Mouse (Mus musculus) kidney, adult 8-10 months (tissue): ENCODE results near the gene Elane.

Source experiments
- DNase-seq, 2 experiments: peaks; one replicate each; pipeline ENCODE4 v3.0.0; 2022

Elane gene

DNA sequence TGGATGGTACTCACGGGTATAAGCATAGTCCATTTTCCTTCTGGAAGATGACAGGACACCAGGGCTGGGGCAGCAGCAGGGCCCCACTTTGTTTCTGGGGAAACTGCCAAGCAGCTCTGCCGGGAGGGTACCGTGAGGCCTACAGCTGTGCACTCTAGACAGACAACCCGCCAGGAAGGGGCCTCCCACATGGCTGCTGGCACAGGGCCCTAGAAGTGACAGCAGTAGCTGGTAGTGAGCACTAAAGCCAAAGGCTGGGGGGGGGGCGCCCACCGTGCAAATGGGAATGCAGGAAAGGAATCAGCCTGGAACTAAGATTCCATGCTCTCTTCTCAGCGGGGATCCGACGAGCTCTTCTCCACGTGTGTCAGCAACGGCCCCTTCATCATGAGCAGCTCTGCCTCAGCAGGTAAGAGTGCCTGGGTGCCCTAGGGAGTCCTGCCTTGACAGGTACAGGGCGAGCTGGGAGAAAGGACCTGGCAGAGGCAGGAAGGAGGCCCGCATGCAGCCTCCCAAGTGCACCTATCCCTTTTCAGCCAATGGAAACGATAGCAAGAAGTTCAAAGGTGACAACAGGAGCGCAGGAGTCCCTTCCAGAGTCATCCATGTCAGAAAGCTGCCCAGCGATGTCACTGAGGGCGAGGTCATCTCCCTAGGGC, 27.5 kb upstream of the Elane start:
- peak in 1 of 2 experiments; percentile 67 for DNase-seq

DNA sequence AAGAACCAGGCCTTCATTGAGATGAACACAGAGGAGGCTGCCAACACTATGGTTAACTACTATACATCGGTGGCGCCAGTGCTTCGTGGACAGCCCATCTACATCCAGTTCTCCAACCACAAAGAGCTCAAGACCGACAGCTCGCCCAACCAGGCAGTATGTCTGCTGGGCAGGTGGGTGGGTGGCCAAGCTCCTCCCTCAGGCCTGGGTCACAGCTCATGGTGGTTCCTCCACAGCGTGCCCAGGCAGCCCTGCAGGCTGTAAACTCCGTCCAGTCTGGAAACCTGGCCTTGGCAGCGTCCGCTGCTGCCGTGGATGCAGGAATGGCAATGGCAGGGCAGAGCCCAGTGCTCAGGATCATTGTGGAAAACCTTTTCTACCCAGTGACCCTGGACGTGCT, 26.9 kb upstream of the Elane start:
- no peak for DNase-seq

DNA sequence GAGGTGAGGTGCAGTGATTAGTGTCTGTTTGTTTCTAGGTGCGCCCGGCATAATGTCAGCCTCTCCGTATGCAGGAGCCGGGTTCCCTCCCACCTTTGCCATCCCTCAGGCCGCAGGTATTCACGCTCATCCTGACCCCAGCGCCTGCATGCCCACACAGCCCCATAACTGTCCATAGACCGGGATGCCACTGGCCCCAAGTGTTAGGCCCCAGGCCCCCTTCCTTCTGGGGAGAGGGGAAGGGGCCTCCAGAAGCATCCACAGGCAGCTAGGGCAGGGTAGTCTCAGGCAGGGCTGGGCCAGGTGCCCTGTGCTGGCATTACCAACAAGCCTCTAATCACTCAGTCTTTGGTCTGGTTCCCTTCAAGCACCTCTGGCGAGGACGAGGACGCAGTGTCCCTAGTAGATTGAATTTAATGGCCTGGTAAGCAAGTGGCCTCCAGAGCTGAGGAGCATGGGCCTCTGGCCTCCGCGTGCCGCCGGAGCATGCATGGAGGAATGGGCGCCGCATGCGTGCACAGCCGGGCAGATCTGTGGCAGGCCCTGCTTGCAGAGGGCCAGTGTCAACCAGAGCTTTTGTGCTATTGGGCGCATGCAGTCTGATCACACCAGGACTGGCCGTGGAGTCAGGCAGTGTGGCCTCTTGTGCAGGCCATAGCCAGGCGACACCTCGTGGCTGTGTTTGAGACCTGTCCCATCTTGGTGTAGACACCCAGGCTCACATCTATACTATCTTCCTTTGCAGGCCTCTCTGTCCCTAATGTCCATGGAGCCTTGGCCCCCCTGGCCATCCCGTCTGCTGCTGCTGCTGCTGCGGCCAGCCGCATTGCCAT, 25.8 kb upstream of the Elane start:
- DNase-seq: no peak

DNA sequence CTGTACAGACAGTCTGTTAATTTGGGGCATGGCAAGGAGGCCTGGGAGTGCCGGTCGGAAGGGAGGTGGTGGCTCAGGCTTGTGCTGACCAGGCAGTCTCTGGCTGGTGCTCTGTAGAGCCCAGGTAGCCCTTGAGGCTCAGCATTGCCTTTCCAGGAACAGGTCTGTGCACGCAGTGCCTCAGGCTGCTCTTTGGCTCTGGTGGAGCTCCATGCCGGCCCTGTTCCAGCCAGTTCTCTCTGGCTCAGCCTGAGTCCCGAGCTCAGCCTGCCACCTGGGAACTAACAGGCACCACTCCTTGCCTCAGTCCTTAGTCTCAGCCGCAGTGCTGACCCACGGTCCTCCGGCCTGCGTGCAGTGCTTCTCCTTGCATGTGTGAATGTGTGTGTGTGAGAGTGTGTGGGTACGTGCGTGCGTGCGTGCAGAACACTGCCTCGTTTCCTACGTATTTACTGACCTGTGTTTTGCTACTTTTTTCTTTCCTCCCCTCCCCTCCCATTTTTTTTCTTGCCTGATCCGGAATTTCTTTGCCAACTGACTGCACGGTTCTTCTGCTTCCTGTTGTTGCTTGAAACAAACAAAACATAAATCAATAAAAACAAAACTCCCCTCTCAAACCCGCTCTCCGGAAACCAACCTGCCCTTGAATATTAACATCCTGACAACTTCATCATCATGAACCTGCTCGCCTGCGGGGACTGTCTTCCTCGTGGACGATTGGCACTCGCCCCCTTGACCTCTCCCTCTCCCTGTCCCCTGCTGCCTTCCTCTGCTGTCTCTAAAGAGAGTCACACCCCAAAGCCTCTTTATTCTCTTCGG, 24.6 kb upstream of the Elane start:
- peak; percentile 74 to 80 for DNase-seq

DNA sequence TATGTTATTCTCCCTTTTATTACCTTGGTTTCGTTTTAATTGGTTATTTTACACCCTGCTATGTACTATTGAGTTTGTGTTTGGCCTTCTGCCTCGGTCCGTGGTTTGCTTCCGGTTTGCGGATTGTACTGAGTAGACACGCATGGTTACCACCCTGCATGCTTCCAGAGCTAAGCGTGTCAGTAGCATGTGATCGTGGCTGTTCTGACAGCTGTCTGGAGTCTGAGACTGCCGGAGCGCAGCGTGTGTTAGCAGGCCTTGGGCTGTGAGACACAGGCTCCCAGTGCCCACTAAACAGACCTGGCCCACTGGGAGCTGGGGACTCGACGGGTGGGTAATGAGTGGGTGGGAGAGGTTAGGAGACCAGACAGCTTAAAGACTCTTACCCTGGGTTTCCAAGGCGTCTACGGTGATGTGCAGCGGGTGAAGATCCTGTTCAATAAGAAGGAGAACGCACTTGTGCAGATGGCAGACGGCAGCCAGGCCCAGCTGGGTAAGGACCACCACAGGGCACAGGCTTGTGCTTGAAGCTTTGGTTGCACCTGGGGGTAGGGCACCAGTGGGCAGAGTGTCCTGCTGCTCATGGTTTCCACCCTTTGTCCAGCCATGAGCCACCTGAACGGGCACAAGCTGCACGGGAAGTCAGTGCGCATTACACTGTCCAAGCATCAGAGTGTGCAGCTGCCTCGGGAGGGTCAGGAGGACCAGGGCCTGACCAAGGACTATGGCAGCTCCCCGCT, 23.8 kb upstream of the Elane start:
- no peak for DNase-seq

DNA sequence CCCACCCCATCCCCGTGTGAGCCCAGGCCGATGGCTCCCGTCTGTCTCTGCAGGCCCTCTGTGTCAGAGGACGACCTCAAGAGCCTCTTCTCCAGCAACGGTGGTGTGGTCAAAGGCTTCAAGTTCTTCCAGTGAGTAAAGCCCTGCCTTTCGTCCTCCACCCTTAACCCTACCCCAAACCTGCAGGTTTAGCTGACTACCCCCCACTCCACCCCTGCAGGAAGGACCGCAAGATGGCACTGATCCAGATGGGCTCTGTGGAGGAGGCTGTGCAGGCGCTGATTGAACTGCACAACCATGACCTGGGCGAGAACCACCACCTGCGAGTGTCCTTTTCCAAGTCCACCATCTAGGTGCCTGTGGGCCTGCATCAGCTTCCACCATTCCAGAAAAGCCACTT, 23.1 kb upstream of the Elane start:
- no peak for DNase-seq

DNA sequence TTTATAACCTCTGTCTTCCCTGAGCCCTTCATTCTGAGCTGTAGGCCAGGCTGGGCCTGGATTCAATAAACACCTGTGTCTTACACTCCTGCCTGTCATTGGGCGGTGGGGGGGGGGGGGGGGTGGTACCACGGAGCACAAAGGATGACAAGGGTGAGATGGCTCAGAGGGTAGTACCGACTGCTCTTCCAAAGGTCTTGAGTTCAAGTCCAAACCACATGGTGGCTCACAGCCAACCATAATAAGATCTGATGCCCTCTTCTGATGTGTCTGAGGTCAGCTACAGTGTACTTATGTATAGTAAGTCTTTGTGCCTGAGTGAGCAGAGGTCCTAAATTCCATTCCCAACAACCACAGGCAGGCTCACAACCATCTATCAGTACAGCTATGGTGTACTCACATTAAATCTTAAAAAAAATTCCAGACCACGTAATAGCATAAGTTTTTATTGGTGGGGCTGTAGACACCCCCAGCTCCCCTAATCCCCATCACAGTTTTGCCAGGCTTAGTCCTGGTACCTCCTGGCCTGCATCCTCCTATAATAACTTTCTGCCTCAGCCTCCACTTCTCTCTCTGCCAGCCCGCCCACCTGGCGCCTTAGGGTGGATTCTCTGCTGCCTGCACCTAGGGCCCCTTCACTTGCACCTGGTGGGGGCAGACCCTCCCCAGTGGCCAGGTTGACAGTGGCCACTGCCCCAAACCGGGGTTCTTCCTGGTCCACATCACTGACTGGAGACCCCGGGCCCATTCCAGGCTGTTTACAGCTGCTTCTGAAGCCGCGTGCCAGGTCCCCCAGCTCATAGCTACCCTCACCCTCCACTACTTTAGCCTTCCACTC, 21.5 kb upstream of the Elane start:
- no peak for DNase-seq

DNA sequence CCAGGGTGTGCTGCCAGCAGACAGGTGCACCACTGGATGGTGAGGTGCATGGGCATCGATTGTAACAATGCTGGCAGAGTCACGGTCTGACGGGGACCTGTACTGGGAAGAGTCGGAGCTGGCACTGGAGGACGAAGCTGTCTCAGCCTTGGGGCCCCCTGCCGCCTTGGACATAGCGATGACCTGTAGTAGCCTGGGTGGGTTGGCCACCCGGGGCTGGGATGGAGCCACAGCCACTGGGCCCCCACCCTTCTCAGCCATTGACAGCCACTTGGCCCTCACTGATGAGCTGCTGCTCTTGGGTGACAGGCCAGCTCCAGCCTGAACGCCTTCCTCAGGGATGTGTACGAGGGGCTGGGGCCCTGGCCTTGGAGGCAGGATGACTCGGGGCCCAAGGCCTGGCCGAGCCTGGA, 20.9 kb upstream of the Elane start:
- no peak for DNase-seq

DNA sequence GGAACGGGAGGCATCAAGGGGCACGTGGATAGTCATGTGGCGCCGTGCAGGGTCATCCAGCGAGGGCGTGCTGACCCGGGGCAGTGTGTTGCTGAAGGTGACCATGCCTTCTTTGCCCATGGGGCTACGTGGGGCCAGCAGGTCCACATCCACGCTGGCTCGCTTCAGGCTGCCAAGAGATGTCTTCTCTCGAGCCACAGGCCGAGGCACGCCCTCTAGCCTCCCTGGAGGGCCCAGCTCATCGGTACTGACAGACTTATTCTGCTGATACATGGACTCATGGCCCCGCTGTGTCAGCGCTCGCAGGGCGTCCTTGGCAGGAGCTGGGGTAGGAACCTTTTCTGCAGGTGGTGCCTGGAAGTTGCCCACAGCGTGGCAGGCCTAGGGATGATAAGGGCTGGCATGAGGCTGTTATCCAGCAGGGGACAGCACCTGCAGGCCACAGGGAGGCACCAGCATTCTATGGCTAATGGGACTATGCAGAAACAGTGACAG, 20.2 kb upstream of the Elane start:
- peak; percentile 66 to 73 for DNase-seq

DNA sequence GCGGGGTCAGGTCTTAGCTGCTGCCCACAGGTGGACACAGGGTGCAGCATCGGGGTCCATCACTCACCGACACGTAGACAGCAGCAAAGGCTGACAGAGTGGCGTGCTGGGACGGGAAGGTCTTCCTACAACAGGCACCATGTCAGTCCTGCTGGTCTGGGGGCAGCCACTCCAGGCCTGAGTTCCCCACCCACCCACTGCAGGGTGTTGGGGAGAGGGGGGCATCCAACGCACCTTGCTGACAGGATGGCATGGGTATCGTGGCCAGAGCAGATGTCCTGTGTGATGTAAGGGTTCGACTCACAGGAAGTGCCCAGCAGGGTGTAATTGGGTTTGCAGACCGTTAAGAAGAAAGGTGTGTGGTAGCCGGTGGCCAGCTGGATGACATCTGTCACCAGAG, 19.4 kb upstream of the Elane start:
- DNase-seq: no peak

DNA sequence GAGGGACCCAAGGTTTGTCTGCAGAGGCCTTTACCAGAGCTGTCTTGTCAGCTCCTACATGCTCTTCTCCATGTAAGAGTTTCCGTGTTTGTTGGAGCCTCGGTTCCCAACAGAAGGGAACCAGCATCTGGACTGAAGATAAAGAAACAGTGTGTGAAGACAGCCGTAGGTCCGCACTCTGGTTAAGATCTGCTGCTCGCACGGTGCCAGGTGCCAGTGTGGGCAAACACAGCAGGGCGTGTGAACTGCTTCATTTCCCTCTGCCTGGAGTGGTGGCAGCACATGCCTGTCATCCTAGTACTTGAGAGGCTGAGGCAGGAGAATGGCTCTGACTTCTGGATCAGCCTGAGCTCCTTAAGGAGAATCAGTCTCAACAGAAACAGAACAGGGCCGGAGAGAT, 14.2 kb upstream of the Elane start:
- no peak for DNase-seq

DNA sequence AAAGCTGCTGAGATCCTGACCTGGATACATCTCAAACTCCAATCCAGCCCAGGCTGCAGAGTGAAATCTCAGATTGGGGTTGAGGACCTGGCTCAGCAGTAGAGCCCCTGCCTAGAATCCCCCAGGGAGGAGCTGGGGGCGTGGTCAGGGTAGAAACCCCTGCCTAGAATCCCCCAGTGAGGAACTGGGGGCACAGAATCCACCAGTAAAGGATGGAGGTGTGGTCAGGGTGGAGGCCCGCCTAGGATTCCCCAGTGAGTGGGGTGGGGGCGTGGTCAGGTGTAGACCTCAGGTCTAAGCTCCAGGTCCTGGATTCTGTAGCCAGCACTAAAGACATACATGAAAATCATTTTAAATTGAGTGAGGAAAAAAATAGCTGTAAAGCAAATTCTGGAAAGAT, 13.2 kb upstream of the Elane start:
- DNase-seq: no peak

DNA sequence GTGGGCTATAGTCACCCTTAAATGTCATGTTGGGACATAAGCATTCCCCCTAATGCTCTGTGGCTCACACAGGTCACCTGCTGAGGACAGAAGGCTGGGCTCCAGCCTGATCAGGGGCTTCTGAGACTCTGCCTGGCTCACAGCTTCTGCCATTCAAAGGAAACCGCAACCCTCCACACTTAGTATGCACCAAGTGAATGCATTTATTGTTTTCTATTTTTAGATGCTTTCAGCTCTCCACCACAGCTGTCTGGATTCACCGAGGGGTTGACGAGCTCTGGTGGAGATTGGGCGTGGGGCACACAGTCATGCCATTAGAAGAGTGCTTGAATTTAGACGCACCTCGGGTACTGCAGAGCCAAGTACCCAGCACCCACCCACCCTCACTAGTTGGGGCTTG, 12.7 kb upstream of the Elane start:
- DNase-seq: no peak

DNA sequence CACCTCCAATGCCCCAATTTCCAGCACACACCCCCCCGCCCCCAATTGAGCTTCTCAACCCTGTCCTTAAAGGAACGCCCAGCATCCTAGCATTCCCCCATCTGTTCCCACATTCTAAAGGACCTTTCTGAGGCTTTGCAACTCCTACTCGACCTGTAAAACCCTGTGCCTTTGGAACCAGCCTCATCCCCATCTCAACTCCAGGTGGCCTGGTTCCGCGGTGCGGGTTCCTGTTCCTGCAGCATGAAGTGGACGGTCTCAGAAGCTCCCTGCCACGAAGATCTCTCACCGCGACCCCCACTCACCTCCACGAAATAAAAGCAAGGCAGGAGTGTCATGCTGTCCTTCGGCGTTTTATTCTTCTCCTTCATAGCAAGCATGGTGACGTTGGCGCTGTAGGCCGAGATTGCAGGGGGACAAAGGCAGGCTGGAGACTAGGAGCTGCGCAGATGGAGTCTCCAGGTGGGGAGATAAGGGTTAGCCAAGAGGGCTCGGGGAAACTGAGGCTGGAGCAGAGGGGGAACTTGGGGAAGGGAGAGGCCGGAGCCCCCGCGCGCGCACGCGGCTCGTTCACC, 12.2 kb upstream of the Elane start:
- DNase-seq: no peak

DNA sequence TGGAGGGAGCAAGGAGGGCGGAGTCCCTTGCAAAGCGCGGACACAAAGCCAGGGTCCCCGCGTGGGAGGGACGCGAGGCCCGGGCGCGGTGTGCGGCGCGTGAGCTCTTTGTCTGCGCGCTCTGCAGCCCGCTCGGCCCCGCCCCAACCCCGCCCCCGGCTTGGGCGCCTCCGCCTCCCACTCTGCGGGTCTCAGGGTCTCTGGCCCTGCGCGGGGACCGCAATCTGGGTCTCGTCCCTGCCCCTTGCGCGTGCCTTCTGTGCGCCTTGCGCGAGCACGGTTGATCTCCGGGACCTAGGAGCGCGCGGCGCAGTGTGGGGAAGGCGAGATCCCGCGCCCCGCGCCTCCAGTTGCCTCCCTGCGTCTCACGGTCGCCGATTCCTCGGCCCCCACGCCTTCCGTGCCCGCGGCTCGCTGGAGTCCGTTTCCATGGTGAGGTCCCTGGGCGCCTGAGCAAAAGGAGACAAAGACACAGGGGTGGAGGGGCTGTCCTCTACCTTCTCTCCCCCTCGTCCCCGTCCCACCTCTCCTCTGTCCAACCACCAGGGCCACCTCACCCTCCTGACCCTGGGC, 11.7 kb upstream of the Elane start, which contains the start of the genes Prtn3 and Plppr3:
Gene Prtn3 (plus strand): TSS at position 187 of the 573 bp plus-strand sequence.
Gene Plppr3 (minus strand): TSS at position 345 of the 573 bp plus-strand sequence.
- DNase-seq: no peak

DNA sequence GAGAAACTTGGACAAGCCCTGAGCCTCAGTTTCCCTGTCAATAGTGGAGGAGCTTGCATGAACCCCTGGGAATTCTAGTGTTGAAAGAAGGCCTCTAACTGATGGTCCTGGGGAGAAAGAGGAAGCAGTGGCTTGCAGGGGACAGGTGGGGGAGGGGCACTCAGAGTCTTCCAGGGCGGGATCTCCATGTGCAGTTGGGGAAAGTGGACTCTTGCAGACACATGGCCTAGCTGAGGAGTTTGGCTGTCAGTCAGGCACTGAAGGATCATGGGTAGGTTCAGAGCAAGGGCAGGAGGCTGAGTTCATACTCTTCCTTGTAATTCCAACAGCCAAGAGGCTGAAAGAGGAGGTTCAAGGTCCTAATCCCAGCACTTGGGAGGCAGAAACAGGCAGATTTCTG, 8.9 kb upstream of the Elane start:
- no peak for DNase-seq

DNA sequence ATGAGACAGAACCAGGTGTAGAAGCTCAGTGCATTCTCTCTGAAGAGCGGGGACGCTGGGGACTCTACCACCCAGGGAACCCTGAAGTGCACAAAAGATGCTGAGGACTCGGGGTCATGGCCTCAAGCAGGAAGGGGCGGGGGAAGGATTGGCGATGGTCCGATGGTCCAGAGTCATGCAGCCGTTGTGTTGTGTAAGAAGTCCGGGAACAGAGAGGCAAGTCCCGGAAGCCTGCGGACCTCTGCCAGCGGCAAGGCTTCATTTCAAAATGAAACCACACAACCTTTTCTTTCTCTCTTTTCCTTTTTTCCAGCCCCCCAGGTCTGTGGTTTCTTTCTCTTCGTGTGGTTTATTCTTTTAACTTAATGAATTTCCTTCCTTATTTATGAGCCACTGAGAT, 8.3 kb upstream of the Elane start:
- peak; percentile 61 to 67 for DNase-seq

DNA sequence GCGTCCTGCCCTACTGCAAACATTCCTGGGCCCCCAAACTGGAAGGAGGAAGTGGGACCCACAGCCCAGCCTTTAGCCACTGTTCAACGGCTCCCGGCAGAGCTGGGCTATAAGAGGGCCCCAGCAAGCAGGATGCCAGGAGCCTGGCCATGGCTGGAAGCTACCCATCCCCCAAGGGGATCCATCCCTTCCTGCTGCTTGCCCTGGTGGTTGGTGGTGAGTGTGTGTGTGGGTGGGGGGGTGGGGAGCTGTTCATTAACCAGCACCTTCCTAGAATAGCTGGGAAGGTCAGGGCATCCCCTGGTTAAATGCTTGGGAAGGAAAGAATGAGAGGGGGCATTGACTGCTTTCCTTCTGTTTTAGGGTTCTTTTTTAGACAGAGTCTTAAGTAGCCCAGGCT, 6.5 kb upstream of the Elane start:
- DNase-seq: no peak

DNA sequence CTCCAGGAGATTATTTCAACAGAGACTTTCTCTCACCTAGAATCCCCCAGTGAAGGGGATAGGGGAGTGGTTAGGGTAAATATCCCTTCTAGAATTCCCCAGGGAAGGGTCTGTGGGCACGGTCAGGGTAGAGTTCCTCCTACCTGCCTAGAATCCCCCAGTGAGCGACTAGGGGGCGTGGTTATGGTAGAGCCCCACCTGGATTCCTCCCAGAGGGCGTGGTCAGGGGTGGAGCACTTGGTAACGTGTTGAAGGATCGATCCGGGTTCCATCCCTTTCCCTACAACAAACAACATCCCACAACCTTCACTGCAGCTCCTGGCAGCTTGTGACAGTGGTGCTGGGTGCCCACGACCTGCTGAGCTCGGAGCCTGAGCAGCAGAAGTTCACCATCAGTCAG, 5.3 kb upstream of the Elane start:
- DNase-seq: no peak

DNA sequence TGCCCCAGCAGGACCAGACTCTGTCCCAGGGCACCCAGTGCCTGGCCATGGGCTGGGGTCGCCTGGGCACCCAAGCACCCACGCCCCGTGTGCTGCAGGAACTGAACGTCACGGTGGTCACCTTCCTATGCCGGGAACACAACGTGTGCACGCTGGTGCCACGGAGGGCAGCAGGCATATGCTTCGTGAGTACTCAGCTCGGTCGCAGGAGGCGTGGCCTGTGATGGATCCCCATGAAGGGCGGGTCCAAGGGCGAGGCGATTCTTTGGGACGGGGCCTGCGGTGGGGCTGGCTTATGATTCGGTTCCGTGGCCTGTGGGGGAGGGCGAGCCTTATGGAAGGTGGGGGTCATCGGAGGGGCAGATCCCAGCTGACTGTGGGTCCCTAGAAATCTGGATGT, 4.1 kb upstream of the Elane start:
- DNase-seq: no peak
